Mouse (Mus musculus) CH12.LX (cell line): ENCODE data around the gene Zfp575. TPM values are rescaled to one million over a fixed set of nuclear protein-coding genes. Genes with fewer than 3 reads are reported as not detected.

Experiments
- DNase-seq: peaks from one replicate; pipeline ENCODE4 v3.0.0-alpha.2; 2013; ENCODE audit errors: extremely low read depth
- H3K27ac ChIP-seq: 2 replicates; pipeline ENCODE4 v1.5.1; 2012; ENCODE audit warnings: low read depth, mild to moderate bottlenecking, control low read depth, moderate library complexity; ENCODE audit not compliant: insufficient read depth
- H3K27me3 ChIP-seq: replicated peaks from 2 replicates; pipeline ENCODE3; 2012; ENCODE audit warnings: inconsistent platforms
- H3K36me3 ChIP-seq, 2 experiments: replicated peaks in 1 of 2; 2 replicates each; pipeline versions ENCODE3 to v1.6.1; 2012; ENCODE audit warnings: inconsistent platforms in 1 of 2, low read length in 1 of 2, mild to moderate bottlenecking in 1 of 2, mixed read lengths in 1 of 2, moderate library complexity in 1 of 2; ENCODE audit not compliant: control insufficient read depth in 1 of 2, insufficient read depth in 1 of 2
- H3K4me1 ChIP-seq, 2 experiments: 2 replicates each; pipeline ENCODE4 v1.6.1; 2012; ENCODE audit warnings: inconsistent platforms in 1 of 2, moderate library complexity in 1 of 2; ENCODE audit not compliant: insufficient read depth in 2 of 2, control insufficient read depth in 1 of 2
- H3K4me2 ChIP-seq: 2 replicates; pipeline ENCODE4 v1.6.1; 2012; ENCODE audit warnings: low read depth, mild to moderate bottlenecking, control low read depth; ENCODE audit not compliant: poor library complexity, insufficient read depth, severe bottlenecking
- H3K4me3 ChIP-seq, 3 experiments: fragments of 150-350 bp in 1 of 3; sonication (generic) in 1 of 3; replicated peaks in 1 of 3; 2 replicates each; pipeline versions ENCODE3 to v1.5.1; 2011 to 2012; ENCODE audit warnings: low read depth in 2 of 3, low read length in 2 of 3, mild to moderate bottlenecking in 2 of 3, moderate library complexity in 2 of 3, control low read depth in 1 of 3, improper control_type of control experiment in 1 of 3, inconsistent platforms in 1 of 3, mixed read lengths in 1 of 3; ENCODE audit not compliant: poor library complexity in 1 of 3
- H3K79me2 ChIP-seq: replicated peaks from 2 replicates; pipeline ENCODE4 v1.6.1; 2012; ENCODE audit warnings: mild to moderate bottlenecking, moderate library complexity; ENCODE audit not compliant: control insufficient read depth, poor library complexity, insufficient read depth, severe bottlenecking; ENCODE audit errors: extremely low read depth
- H3K9ac ChIP-seq: 2 replicates; pipeline ENCODE4 v1.6.1; 2012; ENCODE audit warnings: low read depth, mild to moderate bottlenecking, control low read depth, moderate library complexity; ENCODE audit not compliant: insufficient read depth
- H3K9me3 ChIP-seq: replicated peaks from 2 replicates; pipeline ENCODE3; 2012; ENCODE audit warnings: low read length, inconsistent platforms, mixed read lengths
- BHLHE40 ChIP-seq: IDR thresholded peaks from 2 replicates; pipeline ENCODE4 v1.6.1; 2011; ENCODE audit warnings: mild to moderate bottlenecking, low read depth, low read length, improper control_type of control experiment
- CHD1 ChIP-seq: IDR thresholded peaks from 2 replicates; pipeline ENCODE4 v1.6.1; 2012; ENCODE audit warnings: low read depth, low read length, improper control_type of control experiment, inconsistent platforms
- E2F4 ChIP-seq: IDR thresholded peaks from 2 replicates; pipeline ENCODE4 v1.6.1; 2011; ENCODE audit warnings: low read depth, low read length, improper control_type of control experiment; ENCODE audit not compliant: insufficient replicate concordance
- ELF1 ChIP-seq: IDR thresholded peaks from 2 replicates; pipeline ENCODE4 v1.6.1; 2014; ENCODE audit warnings: low read depth, mild to moderate bottlenecking, inconsistent platforms, low read length, improper control_type of control experiment
- ETS1 ChIP-seq: conservative IDR thresholded peaks from 2 replicates; pipeline ENCODE4 v1.6.1; 2012; ENCODE audit warnings: low read depth, mild to moderate bottlenecking, inconsistent platforms, low read length, improper control_type of control experiment, moderate library complexity
- GABPA ChIP-seq: IDR thresholded peaks from 2 replicates; pipeline ENCODE4 v1.6.1; 2012; ENCODE audit warnings: low read depth, low read length, improper control_type of control experiment, inconsistent platforms; ENCODE audit not compliant: insufficient replicate concordance
- IRF4 ChIP-seq: IDR thresholded peaks from 2 replicates; pipeline ENCODE4 v1.6.1; 2014; ENCODE audit warnings: low read depth, mild to moderate bottlenecking, inconsistent platforms, low read length, improper control_type of control experiment
- JUN ChIP-seq: IDR thresholded peaks from 2 replicates; pipeline ENCODE4 v1.6.1; 2011; ENCODE audit warnings: low read depth, mild to moderate bottlenecking, low read length, improper control_type of control experiment, moderate library complexity; ENCODE audit not compliant: insufficient read depth
- JUND ChIP-seq: conservative IDR thresholded peaks from 2 replicates; pipeline ENCODE4 v1.6.1; 2011; ENCODE audit warnings: low read depth, low read length, improper control_type of control experiment
- KAT2A ChIP-seq: IDR thresholded peaks from 2 replicates; pipeline ENCODE4 v1.6.1; 2012; ENCODE audit warnings: low read length, improper control_type of control experiment, inconsistent platforms; ENCODE audit not compliant: insufficient replicate concordance
- MAX ChIP-seq: IDR thresholded peaks from 2 replicates; pipeline ENCODE4 v1.6.1; 2011; ENCODE audit warnings: low read length, improper control_type of control experiment
- MAZ ChIP-seq: IDR thresholded peaks from 2 replicates; pipeline ENCODE4 v1.6.1; 2012; ENCODE audit warnings: low read depth, mild to moderate bottlenecking, inconsistent platforms, low read length, improper control_type of control experiment, moderate library complexity
- MEF2A ChIP-seq: IDR thresholded peaks from 2 replicates; pipeline ENCODE4 v1.6.1; 2014; ENCODE audit warnings: low read depth, mild to moderate bottlenecking, inconsistent platforms, low read length, improper control_type of control experiment, borderline replicate concordance
- MXI1 ChIP-seq: IDR thresholded peaks from 2 replicates; pipeline ENCODE4 v1.6.1; 2011; ENCODE audit warnings: mild to moderate bottlenecking, low read depth, low read length, improper control_type of control experiment
- MYC ChIP-seq: IDR thresholded peaks from 2 replicates; pipeline ENCODE4 v1.6.1; 2011; ENCODE audit warnings: low read depth, mild to moderate bottlenecking, improper control_type of control experiment, low read length
- NELFE ChIP-seq: IDR thresholded peaks from 2 replicates; pipeline ENCODE4 v1.6.1; 2011; ENCODE audit warnings: low read depth, low read length, improper control_type of control experiment
- NRF1 ChIP-seq: IDR thresholded peaks from 2 replicates; pipeline ENCODE4 v1.6.1; 2014; ENCODE audit warnings: low read depth, mild to moderate bottlenecking, inconsistent platforms, low read length, improper control_type of control experiment, moderate library complexity
- POLR2A ChIP-seq: IDR thresholded peaks from 2 replicates; pipeline ENCODE4 v1.6.1; 2011; ENCODE audit warnings: low read depth, mild to moderate bottlenecking, improper control_type of control experiment, low read length
- POLR2AphosphoS2 ChIP-seq: IDR thresholded peaks from 2 replicates; pipeline ENCODE4 v1.6.1; 2011; ENCODE audit warnings: low read depth, low read length, improper control_type of control experiment
- RAD21 ChIP-seq: IDR thresholded peaks from 2 replicates; pipeline ENCODE4 v1.6.1; 2011; ENCODE audit warnings: low read depth, mild to moderate bottlenecking, low read length, improper control_type of control experiment, moderate library complexity
- RCOR1 ChIP-seq: conservative IDR thresholded peaks from 2 replicates; pipeline ENCODE4 v1.6.1; 2012; ENCODE audit warnings: low read depth, mild to moderate bottlenecking, inconsistent platforms, low read length, improper control_type of control experiment
- SIN3A ChIP-seq: IDR thresholded peaks from 2 replicates; pipeline ENCODE4 v1.6.1; 2012; ENCODE audit warnings: low read length, improper control_type of control experiment, inconsistent platforms
- TBP ChIP-seq: conservative IDR thresholded peaks from 2 replicates; pipeline ENCODE4 v1.6.1; 2011; ENCODE audit warnings: low read depth, low read length, improper control_type of control experiment
- UBTF ChIP-seq: IDR thresholded peaks from 2 replicates; pipeline ENCODE4 v1.6.1; 2012; ENCODE audit warnings: low read depth, mild to moderate bottlenecking, inconsistent platforms, low read length, improper control_type of control experiment, moderate library complexity
- USF1 ChIP-seq: IDR thresholded peaks from 2 replicates; pipeline ENCODE4 v1.6.1; 2014; ENCODE audit warnings: low read depth, mild to moderate bottlenecking, inconsistent platforms, low read length, improper control_type of control experiment
- USF2 ChIP-seq: conservative IDR thresholded peaks from 2 replicates; pipeline ENCODE4 v1.6.1; 2011; ENCODE audit warnings: low read depth, low read length, improper control_type of control experiment
- ZC3H11A ChIP-seq: IDR thresholded peaks from 2 replicates; pipeline ENCODE4 v1.6.1; 2012; ENCODE audit warnings: low read depth, mild to moderate bottlenecking, inconsistent platforms, low read length, improper control_type of control experiment
- ZMIZ1 ChIP-seq: IDR thresholded peaks from 2 replicates; pipeline ENCODE4 v1.6.1; 2012; ENCODE audit warnings: low read depth, mild to moderate bottlenecking, inconsistent platforms, low read length, improper control_type of control experiment
- dilution Hi-C: fragments of 300-500 bp; cut with MboI; formaldehyde crosslinking; loops from 2 replicates; pipeline ENCODE4 v1.14.3; 2020; ENCODE audit warnings: low sequenced_read_pairs; ENCODE audit not compliant: extremely low pct_unique_long_range_greater_than_20kb, extremely low pct_ligation_motif_present
- in situ Hi-C: fragments of 300-500 bp; cut with MboI; formaldehyde crosslinking; loops from 3 replicates; pipeline ENCODE4 v1.14.3; 2019; ENCODE audit warnings: low sequenced_read_pairs, low pct_ligation_motif_present, low pct_unique_long_range_greater_than_20kb, mixed read lengths
- polyA plus RNA-seq: library from polyadenylated mRNA; unstranded; fragments of >175 nt; gene quantifications from 2 replicates; pipeline ENCODE4 v1.2.1, GENCODE M21; 2012; ENCODE audit warnings: low read depth; ENCODE audit not compliant: insufficient read length
- total RNA-seq, 2 experiments: library from RNA; depleted of rRNA; stranded (reverse); fragments of 300-350 nt in 1 of 2; fragments of >200 nt in 1 of 2; gene quantifications; 2 replicates each; pipeline ENCODE4 v1.2.3; 2012 to 2014

The Zfp575 gene
- total and polyA plus RNA-seq, 3 experiments, result 0.09 to 0.81 (median 0.14) TPM

DNA sequence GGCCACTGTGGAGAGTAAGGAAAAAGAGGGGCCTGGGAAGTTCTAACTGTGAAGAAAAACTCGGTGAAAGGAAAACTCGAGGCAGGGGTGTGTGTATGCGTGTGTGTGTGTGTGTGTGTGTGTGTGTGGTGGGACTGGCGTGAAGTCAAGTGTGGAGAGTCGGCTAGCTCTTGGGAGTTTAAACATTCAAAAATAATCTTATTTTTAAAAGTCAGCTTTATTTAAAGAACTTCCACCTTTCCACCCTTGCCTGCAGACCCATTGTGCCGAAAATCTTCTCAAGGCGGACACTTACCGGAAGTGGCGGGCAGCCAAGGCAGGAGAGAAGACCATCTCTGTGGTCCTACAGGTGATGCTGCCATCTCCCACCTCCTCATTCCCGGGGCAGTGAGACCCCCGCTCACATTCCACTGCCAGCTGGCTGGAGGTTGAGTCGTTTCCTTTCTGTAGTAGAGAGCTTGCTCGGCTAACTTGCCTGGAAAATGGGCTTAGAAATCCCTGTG is 39.9 kb downstream of the Zfp575 start:
- H3K27me3 ChIP-seq, result no peaks in the 10 kb centered on the region
- 0 out of 2 replicates have a peak, but pooled peaks have one; percentile 57 for TF ChIP-seq ZMIZ1
- TF ChIP-seq JUND, result no peak
- no peak for TF ChIP-seq SIN3A
- TF ChIP-seq NRF1, result 0 out of 2 replicates have a peak, but pooled peaks have one; percentile 9
- peak; percentile 59; the same call in 1 of the 2 replicates for TF ChIP-seq ELF1
- TF ChIP-seq IRF4, result no peak
- TF ChIP-seq MAZ, result no peak
- no peak for TF ChIP-seq KAT2A
- no peak for TF ChIP-seq POLR2A
- TF ChIP-seq MAX, result 0 out of 2 replicates have a peak, but pooled peaks have one; percentile 4
- in situ Hi-C loops, result no loop called here
- dilution Hi-C loops, result no loop called here
- peaks cover 6% of the 10 kb centered on the region for H3K9me3 ChIP-seq
- peak overlapping the region; percentile 93 for H3K9ac ChIP-seq
- no peak for DNase-seq
- H3K4me1 ChIP-seq, result peaks cover 3 to 46% of the 10 kb centered on the region in 2 experiments; a peak in 3 of 4 replicates
- H3K36me3 ChIP-seq, result peaks cover 29 to 47% of the 10 kb centered on the region in 2 experiments
- peak overlapping the region; percentile 52 for H3K4me2 ChIP-seq
- no peak overlapping the region for H3K27ac ChIP-seq
- peaks cover 18% of the 10 kb centered on the region for H3K79me2 ChIP-seq
- peak overlapping the region; percentile 70 to 97 (median 89) for H3K4me3 ChIP-seq

DNA sequence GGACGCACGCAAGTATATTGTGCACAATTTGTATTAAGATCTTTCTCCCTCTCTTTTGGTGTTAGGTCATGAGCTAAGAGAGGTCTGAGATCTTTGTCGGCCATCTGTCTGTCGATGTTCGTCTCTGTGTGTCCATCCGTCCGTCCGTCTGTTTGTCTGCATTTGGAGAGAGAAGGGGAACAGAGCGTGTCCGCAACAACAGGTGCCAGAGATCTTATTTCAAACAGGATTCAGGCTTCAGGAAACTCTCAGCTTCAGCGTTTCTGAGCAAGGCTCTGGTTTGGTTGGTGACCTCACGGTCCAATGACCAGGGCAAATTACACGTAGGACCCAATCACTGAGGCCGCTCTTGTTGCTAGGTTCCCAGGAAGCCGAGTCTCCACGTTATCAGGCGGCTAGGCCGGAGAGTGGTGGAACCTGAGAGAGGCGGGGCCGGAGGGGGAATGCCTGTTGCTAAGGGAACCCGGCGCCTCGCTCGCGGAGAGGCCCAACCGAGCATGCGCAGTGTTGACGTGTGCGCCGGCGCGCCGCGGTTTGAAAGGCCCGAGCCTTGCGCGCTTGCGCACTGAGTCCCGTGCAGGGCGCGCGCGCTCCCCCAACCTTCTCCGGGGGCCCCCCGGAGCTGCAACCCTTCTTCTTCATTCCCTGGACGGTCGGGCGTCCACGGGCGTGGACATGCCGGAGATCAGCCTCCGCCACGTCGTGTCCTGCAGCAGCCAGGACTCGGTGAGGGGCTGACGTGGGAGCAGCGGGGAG is 40.6 kb downstream of the Zfp575 start:
- Histone ChIP-seq H3K27ac (peak overlapping the region; percentile 89), H3K4me3 (peak overlapping the region; percentile 70 to 97 (median 89)), H3K9me3 (peaks cover 4% of the 10 kb centered on the region), H3K27me3 (no peaks in the 10 kb centered on the region), H3K36me3 (peaks cover 21 to 42% of the 10 kb centered on the region in 2 experiments), H3K4me1 (peaks cover 3 to 46% of the 10 kb centered on the region in 2 experiments; a peak in 3 of 4 replicates), H3K4me2 (peak overlapping the region; percentile 71), H3K79me2 (peaks cover 18% of the 10 kb centered on the region), H3K9ac (peak overlapping the region; percentile 93)
- dilution Hi-C loops (no loop called here), in situ Hi-C loops (no loop called here)
- DNase-seq, result peak; percentile 99
- TF ChIP-seq E2F4 (no peak), ELF1 (peak; percentile 34), MEF2A (no peak), RCOR1 (no peak), UBTF (no peak; the same call in 1 of the 2 replicates), JUN (no peak), GABPA (no peak), NRF1 (peak; percentile 98), MXI1 (peak; percentile 97), CHD1 (no peak), USF2 (no peak), TBP (peak; percentile 79), MAX (peak; percentile 41; the same call in 1 of the 2 replicates), RAD21 (no peak), IRF4 (no peak; the same call in 1 of the 2 replicates), MYC (peak; percentile 55; the same call in 1 of the 2 replicates), KAT2A (peak; percentile 65; the same call in 1 of the 2 replicates), USF1 (no peak), ETS1 (0 out of 2 replicates have a peak, but pooled peaks have one; percentile 16), POLR2AphosphoS2 (0 out of 2 replicates have a peak, but pooled peaks have one; percentile 57), NELFE (peak; percentile 61), ZC3H11A (no peak), BHLHE40 (peak; percentile 91), SIN3A (peak; percentile 84), MAZ (0 out of 2 replicates have a peak, but pooled peaks have one; percentile 72)
